Mouse (Mus musculus) thymus, postnatal 0 days (tissue): ENCODE data around the gene Fbxl8. TPM values are rescaled to one million over a fixed set of nuclear protein-coding genes. Genes with fewer than 3 reads are reported as not detected.
"Not testable (repeated sequence)": the region's sequence is repeated elsewhere in the genome, so short reads cannot be mapped to it uniquely, and the experiment has no call there.

Source experiments
- DNase-seq: peaks from one replicate; pipeline ENCODE4 v3.0.0-alpha.2; 2015; ENCODE audit warnings: low spot score
- polyA plus RNA-seq: library from polyadenylated mRNA; unstranded; fragments of >200 nt; fragmentation: Nextera tagmentation; extraction: Ambion mirVana; gene quantifications from 2 replicates; pipeline ENCODE4 v1.2.1, GENCODE M21; 2015

Gene Fbxl8
- polyA plus RNA-seq, 1 experiment from 2014 or later, result 7.6 TPM

- DNase-seq, result no peak
Measured at GRCm38 (mm10) chr8:105281821-105282220, 17.4 kb downstream of the Fbxl8 start.

DNA sequence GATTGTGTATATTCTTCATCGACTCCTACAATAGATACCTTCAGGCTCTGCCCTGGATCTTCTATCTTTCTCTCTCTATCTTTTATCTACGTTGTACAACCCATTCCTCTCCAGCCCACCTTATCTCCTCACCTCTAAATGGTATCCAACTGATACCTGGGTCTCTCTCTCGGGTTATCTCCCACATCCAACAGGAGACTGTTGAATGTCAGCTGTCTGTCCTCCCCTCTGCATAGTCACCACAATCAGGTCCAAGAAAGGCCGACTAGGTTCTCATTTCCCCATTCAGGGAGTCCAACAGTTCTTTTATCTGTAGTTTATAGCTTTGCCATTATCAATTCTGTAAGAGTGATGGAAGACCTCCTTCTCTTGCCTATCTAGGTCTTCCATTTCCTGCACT, 17.8 kb downstream of the Fbxl8 start:
- DNase-seq, result no peak

DNA sequence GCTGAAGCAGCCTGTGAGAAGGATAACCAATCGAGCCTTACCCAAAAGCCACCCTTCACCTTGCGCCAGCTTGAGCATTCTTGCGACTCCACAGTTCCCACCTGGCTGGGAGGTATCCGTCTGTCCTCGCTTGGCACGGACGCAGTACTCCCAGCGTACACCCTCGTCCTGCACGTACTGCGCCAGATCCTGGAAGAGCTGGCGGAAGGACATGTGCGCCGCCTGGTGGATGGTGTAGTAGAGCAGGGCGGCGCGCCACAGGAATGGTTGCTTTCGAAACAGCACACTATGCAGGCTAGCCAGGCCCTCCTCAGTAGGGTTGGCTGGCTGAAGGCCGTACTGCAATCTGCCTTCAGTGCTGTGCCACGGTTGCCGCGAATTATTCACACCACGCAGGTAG, 18.6 kb downstream of the Fbxl8 start:
- peak; percentile 72 for DNase-seq

- DNase-seq, result no peak
Measured at GRCm38 (mm10) chr8:105285514-105285913, 21.1 kb downstream of the Fbxl8 start.

DNA sequence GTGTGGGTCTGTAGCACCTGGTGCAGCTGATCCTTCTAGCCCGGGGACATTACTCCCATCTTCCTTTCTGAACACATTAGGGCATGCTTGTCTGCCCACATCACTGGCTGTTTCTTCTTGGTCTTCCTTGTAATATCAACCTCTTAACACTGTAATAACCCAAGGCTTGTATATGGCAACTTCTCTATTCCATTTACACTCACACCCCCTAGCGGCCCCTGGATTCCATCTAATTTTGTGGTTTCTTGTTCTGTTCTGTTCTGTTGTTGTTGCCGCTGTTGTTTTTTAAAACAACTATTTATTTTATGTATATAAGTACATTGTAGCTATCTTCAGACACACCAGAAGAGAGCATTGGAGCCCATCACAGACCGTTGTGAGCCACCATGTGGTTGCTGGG, 22.5 kb downstream of the Fbxl8 start:
- DNase-seq, result no peak

DNA sequence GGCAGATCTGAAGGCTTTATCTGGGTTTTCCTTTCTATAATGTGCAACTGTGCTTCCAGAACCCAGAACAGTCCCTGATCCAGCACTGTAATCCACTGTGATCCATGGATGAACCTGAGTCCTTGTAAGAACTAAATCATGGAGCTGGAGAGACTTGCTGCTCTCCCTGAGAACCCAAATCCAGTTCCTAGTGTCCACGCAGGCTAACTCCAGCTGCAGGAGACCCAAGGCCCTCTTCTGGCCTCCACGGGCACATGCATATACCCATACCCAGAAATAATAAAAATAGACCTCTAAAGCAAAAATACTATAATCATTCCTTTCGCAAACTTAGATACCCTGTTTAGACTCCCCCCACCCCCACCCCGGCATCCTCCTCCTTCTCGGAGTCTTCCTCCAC, 23.8 kb downstream of the Fbxl8 start:
- DNase-seq, result no peak

DNA sequence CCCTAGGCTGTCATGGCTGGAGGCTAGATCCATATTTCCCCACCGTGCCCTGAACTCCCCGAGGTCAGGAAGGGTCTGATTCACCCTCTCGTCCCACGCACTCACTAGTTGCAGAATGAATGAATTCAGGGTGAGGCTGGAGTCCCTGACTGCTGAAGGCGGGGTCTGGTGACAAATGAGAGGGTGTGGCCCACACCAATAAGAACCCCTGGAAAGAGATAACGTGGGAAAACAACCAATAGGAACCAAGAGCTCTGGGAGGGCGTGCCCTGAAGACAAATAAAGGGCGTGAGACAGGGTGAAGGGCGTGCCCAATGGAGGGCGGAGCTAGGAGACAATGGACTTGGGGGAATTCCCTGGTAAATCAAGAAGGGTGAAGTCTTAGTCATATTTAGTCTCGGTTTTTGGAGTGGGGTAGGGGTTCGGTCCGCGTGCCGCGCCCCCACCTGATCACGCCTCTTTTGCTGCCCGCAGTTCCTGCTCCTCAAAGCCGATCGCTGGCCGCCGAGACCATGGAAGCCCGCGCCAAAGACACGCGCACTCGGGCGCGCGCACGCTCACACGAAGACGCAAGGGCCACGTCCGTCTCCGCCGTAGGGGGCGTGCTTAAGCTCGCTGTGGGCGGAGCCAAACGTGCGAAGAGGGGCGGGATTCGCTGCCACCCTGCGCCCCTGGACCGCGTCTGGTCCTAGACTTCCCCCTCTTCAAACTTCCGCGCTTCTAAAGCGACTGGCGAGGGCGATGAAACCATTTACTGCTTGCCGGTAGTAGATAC, 24.7 kb downstream of the Fbxl8 start:
- peak; percentile 97 for DNase-seq

DNA sequence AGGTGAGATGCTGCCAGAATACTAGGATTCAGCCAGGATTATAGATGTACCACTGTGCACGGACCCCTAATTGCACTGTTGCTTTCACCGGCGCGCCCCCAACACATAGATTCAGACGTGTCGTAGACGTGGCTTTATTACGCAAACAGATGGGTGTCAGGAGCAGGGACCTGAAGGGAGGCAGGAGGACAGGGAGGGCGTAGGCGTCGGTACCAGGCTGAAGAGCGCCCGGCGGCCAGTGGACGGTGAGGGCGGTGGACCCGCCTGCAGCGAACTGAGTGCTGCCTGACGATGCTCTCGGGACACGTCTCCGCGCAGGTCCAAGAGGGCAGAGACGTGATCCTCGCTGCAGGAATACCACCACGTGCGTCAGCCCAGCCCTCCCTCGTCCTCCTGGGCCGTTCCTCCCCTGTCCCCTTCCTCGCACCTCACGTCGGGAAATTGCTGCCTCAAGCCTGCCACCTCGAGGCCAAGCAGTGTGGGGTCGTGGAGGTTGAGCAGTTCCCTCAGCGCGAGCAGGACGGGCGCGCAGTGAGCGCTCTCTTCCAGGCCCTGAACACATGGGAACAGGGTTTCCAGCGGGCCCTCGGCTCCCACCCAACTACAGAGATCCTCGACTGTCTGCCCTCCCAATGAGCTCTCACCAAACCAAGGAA, 25.5 kb downstream of the Fbxl8 start, which contains the start of gene 4931428F04Rik:
Gene 4931428F04Rik (minus strand): TSS at position 60 of the 656 bp plus-strand sequence.
- peak; percentile 62 for DNase-seq

- peak; percentile 89 for DNase-seq
Measured at GRCm38 (mm10) chr8:105290554-105291314, 26.3 kb downstream of the Fbxl8 start.

- not testable (repeated sequence) for DNase-seq
Measured at GRCm38 (mm10) chr8:105291364-105291763, 26.9 kb downstream of the Fbxl8 start.

DNA sequence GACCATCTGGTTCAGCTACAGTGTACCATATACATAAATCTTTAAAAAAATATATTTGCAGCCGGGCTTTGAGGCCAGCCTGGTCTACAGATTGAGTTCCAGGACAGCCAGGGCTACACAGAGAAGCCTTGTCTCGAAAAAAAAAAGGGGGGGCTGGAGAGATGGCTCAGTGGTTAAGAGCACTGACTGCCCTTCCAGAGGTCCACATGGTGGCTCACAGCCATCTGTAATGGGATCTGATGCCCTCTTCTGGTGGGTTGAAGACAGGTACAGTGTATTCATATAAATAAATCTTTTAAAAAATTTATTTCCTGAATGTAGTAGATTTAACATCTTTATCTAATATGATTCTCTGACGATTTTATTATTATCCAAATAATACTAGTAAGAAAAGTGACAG, 27.4 kb downstream of the Fbxl8 start:
- not testable (repeated sequence) for DNase-seq

DNA sequence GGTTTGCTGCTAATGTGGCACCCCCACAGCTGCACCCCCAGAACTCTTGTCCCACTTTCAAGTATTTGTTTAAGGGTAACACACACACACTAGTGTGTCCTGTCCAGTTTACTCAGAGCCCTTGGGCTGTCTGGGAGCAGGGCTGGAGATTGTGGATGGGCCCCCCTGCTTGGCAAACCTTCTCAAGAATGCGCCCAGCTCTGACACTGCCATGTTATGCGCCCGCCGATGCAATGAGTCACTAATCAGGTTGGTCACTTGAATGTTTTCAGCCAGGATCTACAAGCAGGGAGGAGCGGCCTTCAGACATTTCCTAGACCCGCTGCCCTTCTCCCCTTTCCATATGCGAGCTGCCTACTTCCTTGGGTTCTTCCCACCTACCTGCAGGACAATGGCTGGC, 28.0 kb downstream of the Fbxl8 start:
- DNase-seq, result no peak

- DNase-seq, result no peak
Measured at GRCm38 (mm10) chr8:105293405-105293804, 29.0 kb downstream of the Fbxl8 start.

- DNase-seq, result no peak
Measured at GRCm38 (mm10) chr8:105294776-105295175, 30.3 kb downstream of the Fbxl8 start.

- no peak for DNase-seq
Measured at GRCm38 (mm10) chr8:105295256-105295655, 30.8 kb downstream of the Fbxl8 start.

DNA sequence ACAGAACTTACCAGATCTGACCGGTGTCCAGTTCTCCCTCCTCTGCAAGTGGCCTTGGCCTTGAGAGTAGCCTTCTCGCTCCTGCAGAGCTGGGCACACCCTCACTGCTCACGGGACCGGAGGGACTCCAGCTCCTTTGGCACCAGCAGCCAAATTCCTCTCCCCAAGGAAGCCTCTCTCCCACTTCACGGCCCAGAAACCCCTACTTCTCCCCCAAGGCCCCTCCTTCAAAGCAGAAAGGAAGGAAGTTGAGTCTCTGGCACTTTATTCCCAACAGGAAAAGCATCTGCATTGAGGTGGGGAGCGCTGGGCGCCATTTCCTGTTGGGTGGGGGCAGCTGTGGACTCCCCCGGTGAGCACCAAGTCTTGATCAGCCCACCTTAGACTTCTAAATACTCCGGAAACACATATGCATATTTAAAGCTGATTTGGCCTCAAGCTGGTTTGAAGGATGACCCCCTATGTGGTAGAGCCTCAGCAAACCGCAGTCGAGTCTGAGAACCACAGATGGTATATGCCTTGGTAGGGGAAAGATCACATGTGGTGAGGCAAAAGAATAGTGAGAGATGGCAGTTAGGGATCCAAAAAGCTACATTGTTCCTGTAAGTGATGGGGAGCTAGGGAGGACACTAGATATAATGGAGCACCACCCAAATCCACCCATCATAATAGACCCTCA, 31.6 kb downstream of the Fbxl8 start, which contains the start of gene Exoc3l:
Gene Exoc3l (minus strand): TSS at position 207 of the 679 bp plus-strand sequence.
- DNase-seq, result peak; percentile 37

GRCm38 (mm10) chr8:105297511-105298192, 33.2 kb downstream of the Fbxl8 start, which contains the start of gene E2f4:
E2f4 (plus strand) TSS chr8:105297663.
- DNase-seq, result peak; percentile 91

DNA sequence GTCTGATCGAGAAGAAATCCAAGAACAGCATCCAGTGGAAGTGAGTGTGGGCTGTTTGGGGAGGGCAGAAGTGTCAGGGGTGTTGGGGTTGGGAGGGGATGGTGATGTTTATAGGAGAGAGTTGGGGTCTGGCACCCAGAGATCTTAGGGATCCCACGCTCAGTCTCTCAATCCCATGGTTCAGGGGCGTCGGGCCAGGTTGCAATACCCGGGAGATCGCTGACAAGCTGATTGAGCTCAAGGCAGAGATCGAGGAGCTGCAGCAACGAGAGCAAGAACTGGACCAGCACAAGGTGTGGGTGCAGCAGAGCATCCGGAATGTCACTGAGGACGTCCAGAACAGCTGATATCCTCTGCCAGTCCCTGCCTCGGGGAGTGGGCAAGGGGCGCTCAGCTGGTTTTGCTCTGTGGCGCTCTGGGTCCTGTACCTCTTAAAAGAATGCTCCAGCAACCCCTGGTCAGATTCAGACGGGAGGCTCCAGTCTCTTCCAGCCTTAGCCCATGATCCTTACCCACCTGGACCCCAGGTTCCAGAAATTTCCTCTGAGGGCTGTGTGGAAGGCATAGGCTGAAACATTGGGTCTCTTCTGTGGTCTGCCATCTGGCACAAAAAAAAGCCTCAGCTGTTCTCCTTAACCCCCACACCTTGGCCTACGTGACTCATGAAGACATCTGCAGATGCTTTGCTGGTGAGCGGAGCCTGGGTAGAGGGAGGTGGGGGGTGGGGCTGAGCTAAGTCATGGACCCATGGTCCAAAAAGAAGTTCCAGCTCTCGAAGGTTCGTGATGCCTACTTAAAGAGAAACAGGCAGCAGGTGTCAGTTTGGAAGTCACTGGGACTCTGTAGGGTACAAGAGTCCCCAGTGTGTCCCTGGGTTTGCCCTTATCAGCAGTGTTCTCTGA, 34.2 kb downstream of the Fbxl8 start:
- peak; percentile 72 for DNase-seq

DNA sequence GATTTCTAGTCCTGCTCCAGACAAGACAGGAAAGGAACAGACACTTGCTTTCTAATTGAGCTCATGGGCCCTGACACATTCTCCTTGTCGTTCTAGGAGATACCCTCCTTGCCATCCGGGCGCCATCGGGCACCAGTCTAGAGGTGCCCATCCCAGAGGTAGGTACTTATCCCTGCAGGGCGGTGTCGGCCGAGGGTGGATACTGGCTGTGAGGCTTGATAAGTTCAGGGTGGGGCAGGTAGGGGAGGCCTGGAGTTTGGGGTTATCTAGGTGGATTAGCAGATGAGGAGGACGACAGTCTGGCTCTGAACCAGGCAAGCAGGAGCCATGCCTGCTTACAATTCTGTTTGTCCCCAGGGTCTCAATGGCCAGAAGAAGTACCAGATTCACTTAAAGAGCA, 35.5 kb downstream of the Fbxl8 start:
- no peak for DNase-seq

GRCm38 (mm10) chr8:105303396-105303795, 38.9 kb downstream of the Fbxl8 start:
- DNase-seq, result no peak
